Mouse (Mus musculus): ENCODE measurements around the gene Slc35f6. TPM values are rescaled to one million over a fixed set of nuclear protein-coding genes. Genes with fewer than 3 reads are reported as not detected.
A peak's percentile ranks its signal among the peaks of the same experiment; 100 is the strongest.

Gene Slc35f6
- polyA plus RNA-seq (2016; fragmentation: Nextera tagmentation; extraction: Ambion mirVana) = 24.4 and 24.7 TPM in 2 replicates

DNA sequence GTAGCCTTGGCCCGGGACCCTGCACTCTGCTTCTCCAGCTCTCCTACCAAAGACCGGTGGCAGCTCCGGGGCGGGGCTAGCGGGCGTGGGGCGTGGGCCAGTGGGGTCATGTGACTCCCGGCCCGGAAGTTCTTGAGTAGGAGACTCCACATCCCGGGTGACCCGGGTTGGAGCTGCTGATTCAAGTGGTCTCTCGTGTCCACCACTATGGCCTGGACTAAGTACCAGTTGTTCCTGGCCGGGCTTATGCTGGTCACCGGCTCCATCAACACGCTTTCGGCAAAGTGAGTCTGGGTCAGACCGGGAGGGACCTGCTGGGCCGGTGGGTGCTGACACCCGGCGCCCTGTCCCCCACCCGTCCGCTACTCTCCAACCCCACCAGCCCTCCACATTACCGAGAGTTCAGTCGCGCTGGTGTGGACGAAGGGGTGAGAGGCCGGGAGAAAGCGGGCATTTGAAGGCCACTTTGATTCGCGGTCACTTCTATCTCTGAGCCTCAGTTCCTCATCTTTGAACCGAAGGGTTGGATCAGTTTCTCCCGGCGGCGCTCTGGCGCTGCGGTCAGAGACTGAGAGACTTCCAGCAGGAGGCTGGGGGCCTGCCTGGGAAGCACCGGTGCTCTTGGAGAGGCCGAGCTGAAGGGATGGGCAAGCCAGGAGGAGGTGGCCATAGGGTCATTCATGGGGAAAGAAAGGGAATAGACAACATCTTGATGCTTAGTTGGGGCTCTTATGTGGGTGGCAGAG lies at the start of gene Slc35f6:
TSS of gene Slc35f6 (plus strand) at position 119 of the 746 bp plus-strand sequence.
- Histone ChIP-seq H3K27me3 (no peaks in the 10 kb centered on the region), H3K4me1 (peaks cover 16% of the 10 kb centered on the region), H3K4me2 (replicated peaks) (peak within 1 kb of the TSS; percentile 91), H3K27ac (peak within 1 kb of the TSS; percentile 57; the same call in 1 of the 2 replicates), H3K9ac (peak within 1 kb of the TSS; percentile 67), H3K4me3 (peak within 1 kb of the TSS; percentile 79), H3K9me3 (no peaks in the 10 kb centered on the region), H3K36me3 (peaks cover 7% of the 10 kb centered on the region; the same call in 1 of the 2 replicates)
- WGBS = 2% methylated on average over 38 of the region's 38 CpGs
- peak; percentile 86 for ATAC-seq (ENCODE audit: insufficient number of reproducible peaks, insufficient read depth, low FRiP score, low TSS enrichment)

DNA sequence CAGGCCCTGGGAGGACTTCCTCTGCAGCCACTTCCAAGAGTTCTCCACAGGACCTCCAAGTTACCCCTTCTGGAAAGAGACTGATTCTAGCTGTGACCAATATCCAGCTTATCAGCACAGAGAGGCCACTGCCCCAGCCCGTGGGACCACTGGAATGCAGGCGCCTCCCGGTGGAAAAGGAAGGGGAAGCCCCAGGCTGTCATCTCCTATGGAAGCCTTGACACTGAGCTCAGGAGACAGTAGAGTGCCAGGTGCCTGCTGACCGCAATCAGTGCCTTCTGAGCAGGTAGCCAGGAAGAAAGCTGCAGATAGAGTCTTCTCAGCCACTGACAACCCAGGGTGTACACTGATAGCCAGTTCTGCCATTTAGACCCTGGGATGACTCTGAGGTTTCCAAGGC lies 46.3 kb upstream of the Slc35f6 start:
- Histone ChIP-seq H3K4me2 (replicated peaks) (no peak overlapping the region), H3K27ac (no peak overlapping the region), H3K36me3 (no peaks in the 10 kb centered on the region), H3K9ac (no peak overlapping the region), H3K27me3 (0 out of 2 replicates have a peak, but pooled peaks cover 4% of the 10 kb centered on the region), H3K4me3 (no peak overlapping the region), H3K9me3 (no peaks in the 10 kb centered on the region), H3K4me1 (no peaks in the 10 kb centered on the region)
- WGBS = 30% methylated on average over 4 of the region's 4 CpGs
- no peak for ATAC-seq (ENCODE audit: insufficient number of reproducible peaks, insufficient read depth, low FRiP score, low TSS enrichment)

DNA sequence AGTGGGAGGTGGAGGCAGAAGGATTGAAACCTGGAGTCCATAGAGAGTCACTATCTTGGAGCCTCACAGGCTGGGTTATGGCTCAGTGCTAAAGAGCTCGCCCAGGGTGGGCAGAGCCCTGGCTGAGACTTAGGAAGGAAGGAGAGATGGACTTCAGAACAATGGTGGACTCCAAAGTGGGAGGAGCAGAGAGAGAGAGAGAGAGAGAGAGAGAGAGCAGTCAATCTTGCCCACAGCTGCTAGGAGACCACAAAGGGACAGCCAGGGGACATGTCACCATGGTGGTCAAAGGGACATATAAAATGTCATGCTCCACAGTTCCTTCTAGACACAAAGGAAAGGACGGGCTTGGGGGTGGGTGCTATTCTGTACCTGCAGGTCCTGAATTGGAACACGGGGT lies 44.5 kb upstream of the Slc35f6 start:
- Histone ChIP-seq H3K4me2 (replicated peaks) (no peak overlapping the region), H3K4me3 (no peak overlapping the region), H3K27me3 (0 out of 2 replicates have a peak, but pooled peaks cover 4% of the 10 kb centered on the region), H3K9me3 (no peaks in the 10 kb centered on the region), H3K9ac (no peak overlapping the region), H3K36me3 (no peaks in the 10 kb centered on the region), H3K27ac (no peak overlapping the region), H3K4me1 (no peaks in the 10 kb centered on the region)
- ATAC-seq (ENCODE audit: insufficient number of reproducible peaks, insufficient read depth, low FRiP score, low TSS enrichment) = no peak
- 75% methylated on average over 3 of the region's 3 CpGs for WGBS

DNA sequence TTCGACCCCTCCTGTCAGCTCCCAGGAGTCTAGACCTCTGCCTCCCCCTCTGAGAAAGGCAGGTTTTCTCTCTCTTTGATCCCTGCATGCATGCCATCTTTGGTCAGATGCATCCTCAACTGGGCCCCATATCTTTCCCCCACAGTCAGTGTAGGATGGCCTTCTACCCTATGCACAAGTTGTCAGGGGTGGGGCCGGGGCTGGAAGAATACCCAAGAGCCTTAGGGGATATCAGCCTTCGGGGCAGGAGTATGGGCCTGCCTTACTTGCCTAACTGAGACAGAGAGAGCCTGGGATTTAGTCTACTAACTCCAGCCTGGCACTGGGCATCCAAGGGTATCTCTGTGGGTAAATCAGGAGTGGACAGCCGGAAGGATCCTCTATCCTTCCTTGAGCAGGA lies 43.8 kb upstream of the Slc35f6 start:
- no peak for ATAC-seq (ENCODE audit: insufficient number of reproducible peaks, insufficient read depth, low FRiP score, low TSS enrichment)
- no peaks in the 10 kb centered on the region for H3K36me3 ChIP-seq
- WGBS = 70% methylated on average over 4 of the region's 4 CpGs

DNA sequence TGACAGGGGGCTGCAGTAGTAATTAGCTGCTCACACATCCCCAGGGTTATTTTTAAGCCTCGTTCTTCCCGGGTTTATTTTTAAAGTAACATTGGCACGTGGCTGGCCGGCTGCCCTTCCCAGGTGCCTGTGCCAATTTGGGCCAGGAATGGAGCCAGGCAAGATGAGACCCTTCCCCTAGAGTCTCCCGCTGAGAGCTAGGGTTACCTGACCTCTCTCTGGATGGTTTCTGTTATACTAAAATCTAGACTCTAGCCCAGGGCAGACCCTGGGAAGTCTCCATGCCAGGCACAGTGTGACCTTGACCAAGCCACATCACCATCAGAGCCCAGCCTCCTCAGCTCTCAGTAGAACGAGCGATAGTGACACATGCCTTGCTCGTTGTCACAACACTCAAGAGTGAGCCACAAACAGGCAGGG lies 43.0 kb upstream of the Slc35f6 start:
- WGBS = 65% methylated on average over 8 of the region's 8 CpGs
- Histone ChIP-seq H3K27me3 (0 out of 2 replicates have a peak, but pooled peaks cover 4% of the 10 kb centered on the region), H3K9ac (no peak overlapping the region), H3K4me1 (no peaks in the 10 kb centered on the region), H3K9me3 (no peaks in the 10 kb centered on the region), H3K4me2 (replicated peaks) (no peak overlapping the region), H3K4me3 (no peak overlapping the region), H3K27ac (no peak overlapping the region), H3K36me3 (no peaks in the 10 kb centered on the region)
- no peak for ATAC-seq (ENCODE audit: insufficient number of reproducible peaks, insufficient read depth, low FRiP score, low TSS enrichment)

More for the DNA sequence above, 43.8 kb upstream of the Slc35f6 start:
- Histone ChIP-seq H3K27me3 (0 out of 2 replicates have a peak, but pooled peaks cover 4% of the 10 kb centered on the region), H3K4me2 (replicated peaks) (no peak overlapping the region), H3K4me3 (no peak overlapping the region), H3K27ac (no peak overlapping the region), H3K4me1 (no peaks in the 10 kb centered on the region), H3K9ac (no peak overlapping the region), H3K9me3 (no peaks in the 10 kb centered on the region)

DNA sequence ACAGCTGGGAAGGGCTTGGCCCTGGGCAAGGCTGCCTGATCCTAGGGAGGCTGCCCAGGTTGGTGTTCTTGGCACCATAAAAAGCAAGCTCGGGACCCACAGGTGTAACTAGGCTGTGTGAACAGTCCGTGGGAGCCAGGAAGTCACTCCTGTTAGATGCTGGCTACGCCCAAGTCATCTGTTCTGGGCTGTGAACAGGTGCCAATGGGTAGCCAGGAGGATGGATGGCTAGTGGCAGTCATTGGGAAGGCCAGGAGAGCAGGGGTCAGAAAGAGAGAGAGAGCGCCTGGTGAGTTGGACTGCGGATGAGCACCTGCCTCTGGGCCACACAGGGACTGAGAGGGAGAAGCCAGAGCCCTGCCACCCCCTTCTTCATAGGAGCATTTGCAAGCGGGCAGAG lies 42.1 kb upstream of the Slc35f6 start:
- WGBS = 79% methylated on average over 6 of the region's 6 CpGs
- no peak overlapping the region for H3K4me2 ChIP-seq (replicated peaks)
- H3K9me3 ChIP-seq = no peaks in the 10 kb centered on the region
- no peak overlapping the region for H3K27ac ChIP-seq
- no peaks in the 10 kb centered on the region for H3K4me1 ChIP-seq
- H3K36me3 ChIP-seq = no peaks in the 10 kb centered on the region
- no peak for ATAC-seq (ENCODE audit: insufficient number of reproducible peaks, insufficient read depth, low FRiP score, low TSS enrichment)
- no peak overlapping the region for H3K9ac ChIP-seq
- no peak overlapping the region for H3K4me3 ChIP-seq
- 0 out of 2 replicates have a peak, but pooled peaks cover 4% of the 10 kb centered on the region for H3K27me3 ChIP-seq

DNA sequence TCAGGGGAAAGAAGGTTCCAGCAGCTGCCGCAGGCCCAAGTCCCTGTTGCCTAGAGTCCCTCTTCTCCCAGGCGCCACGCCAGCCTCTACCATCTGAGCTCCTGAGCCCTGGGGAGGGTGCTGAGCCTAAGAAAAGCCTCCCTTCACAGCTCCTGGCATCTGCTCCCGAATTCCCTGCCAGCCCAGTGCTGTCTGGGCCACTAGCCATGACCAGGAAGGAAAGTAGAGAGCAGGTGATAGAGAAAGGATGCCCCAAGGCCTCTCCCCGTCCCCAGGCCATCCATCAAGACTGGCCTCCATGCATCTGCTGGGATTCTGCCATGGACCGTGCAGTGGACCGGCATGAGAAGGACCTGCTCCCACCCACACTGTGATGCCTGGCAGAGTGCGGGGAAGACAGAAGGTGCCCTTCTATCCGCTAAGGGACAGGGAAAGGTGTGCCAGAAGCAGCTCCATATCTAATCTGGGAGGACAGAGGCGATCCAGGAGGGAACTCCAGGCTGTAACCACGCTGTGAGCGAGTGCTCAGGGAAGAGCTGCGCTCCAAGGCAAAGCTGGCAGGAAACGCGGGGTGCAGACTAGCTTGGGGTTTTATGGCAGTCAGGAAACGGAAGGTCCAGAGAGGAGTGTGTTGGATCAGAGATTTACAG lies 41.2 kb upstream of the Slc35f6 start:
- Histone ChIP-seq H3K27me3 (no peaks in the 10 kb centered on the region), H3K9ac (no peak overlapping the region), H3K4me3 (no peak overlapping the region), H3K36me3 (no peaks in the 10 kb centered on the region), H3K27ac (no peak overlapping the region), H3K4me2 (replicated peaks) (no peak overlapping the region), H3K4me1 (no peaks in the 10 kb centered on the region), H3K9me3 (no peaks in the 10 kb centered on the region)
- no peak for ATAC-seq (ENCODE audit: insufficient number of reproducible peaks, insufficient read depth, low FRiP score, low TSS enrichment)
- 74% methylated on average over 16 of the region's 16 CpGs for WGBS

DNA sequence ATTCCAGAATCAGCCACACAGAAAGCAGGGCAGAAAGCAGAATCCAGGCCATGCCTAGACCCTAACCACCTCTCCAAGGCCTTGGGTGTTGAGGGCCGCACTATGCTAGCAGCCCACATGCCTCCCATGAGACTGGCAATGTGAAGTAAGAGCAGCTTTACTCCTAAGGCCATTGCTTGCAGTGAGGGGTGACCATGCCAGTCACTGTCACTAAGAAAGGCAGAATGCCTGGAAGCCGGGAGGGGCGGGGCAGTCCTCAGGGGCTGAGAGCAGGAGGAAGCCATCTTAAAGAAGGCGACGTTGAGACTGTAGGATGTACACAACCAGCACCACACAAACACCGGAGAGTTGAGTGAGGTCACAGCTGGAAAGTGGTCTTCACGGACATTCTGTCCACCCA lies 38.6 kb upstream of the Slc35f6 start:
- ATAC-seq (ENCODE audit: insufficient number of reproducible peaks, insufficient read depth, low FRiP score, low TSS enrichment) = no peak
- Histone ChIP-seq H3K27ac (no peak overlapping the region), H3K27me3 (no peaks in the 10 kb centered on the region), H3K36me3 (no peaks in the 10 kb centered on the region), H3K9ac (no peak overlapping the region), H3K9me3 (no peaks in the 10 kb centered on the region), H3K4me2 (replicated peaks) (no peak overlapping the region), H3K4me1 (peaks cover under 1% of the 10 kb centered on the region; the same call in 1 of the 2 replicates), H3K4me3 (no peak overlapping the region)
- 88% methylated on average over 7 of the region's 7 CpGs for WGBS

DNA sequence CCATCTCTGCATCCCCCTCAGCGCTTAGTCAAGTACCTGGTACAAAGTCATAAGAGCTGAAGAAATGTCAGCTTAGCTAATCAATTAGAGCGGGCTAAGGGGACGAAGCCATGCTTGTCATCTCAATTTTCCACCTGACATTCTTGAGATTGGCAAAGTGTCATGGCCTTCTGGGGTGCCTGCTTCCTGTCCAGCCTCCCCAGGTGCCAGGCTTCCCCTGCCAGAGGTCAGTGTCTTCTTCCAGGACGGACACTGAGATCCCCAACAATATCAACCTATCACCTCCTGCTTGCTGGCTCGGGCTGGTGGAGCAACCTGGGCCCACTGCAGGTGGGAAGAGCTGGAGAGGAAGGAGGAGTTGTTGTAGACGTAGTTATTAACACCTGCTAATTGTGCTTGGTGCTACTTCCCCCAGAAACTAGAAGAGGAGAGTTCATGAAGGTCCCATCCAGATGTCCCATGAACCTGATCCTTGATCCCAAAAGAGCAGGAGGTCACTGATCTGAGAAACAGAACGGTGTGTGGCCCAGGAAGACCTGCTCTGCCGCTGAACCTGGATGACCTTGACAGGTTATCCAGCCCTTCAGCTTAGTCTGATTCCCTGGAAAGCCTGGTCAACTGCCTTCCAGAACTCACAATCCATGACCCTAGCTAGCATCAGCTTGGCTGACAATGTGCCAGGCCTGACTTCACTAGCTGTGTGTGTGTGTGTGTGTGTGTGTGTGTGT lies 37.7 kb upstream of the Slc35f6 start:
- no peaks in the 10 kb centered on the region for H3K9me3 ChIP-seq
- H3K4me1 ChIP-seq = peaks cover 5% of the 10 kb centered on the region; the same call in 1 of the 2 replicates
- no peak for ATAC-seq (ENCODE audit: insufficient number of reproducible peaks, insufficient read depth, low FRiP score, low TSS enrichment)
- no peak overlapping the region for H3K27ac ChIP-seq
- WGBS = 76% methylated on average over 8 of the region's 8 CpGs
- H3K27me3 ChIP-seq = 0 out of 2 replicates have a peak, but pooled peaks cover 2% of the 10 kb centered on the region
- no peak overlapping the region for H3K4me2 ChIP-seq (replicated peaks)
- no peak overlapping the region for H3K9ac ChIP-seq
- H3K36me3 ChIP-seq = no peaks in the 10 kb centered on the region
- no peak overlapping the region for H3K4me3 ChIP-seq

DNA sequence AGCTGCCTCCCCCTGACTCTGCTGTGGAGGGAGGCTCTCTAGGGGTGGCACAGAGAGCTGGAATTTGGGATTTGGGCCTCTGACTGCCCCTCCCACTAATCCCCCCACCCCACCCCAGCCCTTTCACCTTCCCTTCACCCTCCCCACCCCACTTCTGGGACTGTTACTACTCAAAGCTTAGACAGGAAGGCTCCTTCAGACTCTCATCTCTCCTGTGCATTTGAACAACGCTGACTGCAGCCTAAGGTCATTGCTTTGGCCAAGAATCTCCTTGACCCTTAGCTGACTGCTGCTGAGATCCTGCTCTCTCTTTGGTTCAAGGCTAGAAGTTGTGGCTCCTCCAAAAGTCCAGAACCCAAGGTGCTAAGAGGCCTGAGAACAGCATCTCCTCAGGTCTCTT lies 36.6 kb upstream of the Slc35f6 start:
- Histone ChIP-seq H3K4me1 (peaks cover 10% of the 10 kb centered on the region; the same call in 1 of the 2 replicates), H3K27ac (no peak overlapping the region), H3K27me3 (peaks cover 6% of the 10 kb centered on the region; the same call in 1 of the 2 replicates), H3K4me2 (replicated peaks) (no peak overlapping the region), H3K4me3 (no peak overlapping the region), H3K9me3 (no peaks in the 10 kb centered on the region), H3K9ac (no peak overlapping the region), H3K36me3 (no peaks in the 10 kb centered on the region)
- 61% methylated on average over 1 of the region's 1 CpGs for WGBS
- ATAC-seq (ENCODE audit: insufficient number of reproducible peaks, insufficient read depth, low FRiP score, low TSS enrichment) = no peak

DNA sequence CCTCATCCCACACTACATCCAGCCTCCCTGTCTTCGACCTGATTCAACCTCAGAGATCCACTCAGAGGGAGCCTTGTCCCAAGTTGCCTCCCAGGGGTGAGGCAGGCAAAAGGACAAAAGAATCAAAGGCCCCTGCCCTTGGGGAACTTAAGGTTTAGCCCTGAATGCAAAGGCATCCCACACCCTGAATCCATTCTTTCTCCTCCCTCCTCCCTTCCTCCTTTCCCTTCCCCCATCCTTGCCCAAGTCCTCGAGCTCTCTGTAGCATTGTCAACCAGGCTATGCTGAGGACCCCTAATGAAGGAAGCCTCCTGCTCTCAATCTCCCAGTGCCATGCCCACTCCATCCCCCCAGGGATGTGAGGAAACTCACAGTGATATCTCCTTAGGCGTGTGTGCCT lies 36.0 kb upstream of the Slc35f6 start:
- H3K9ac ChIP-seq = no peak overlapping the region
- H3K27ac ChIP-seq = no peak overlapping the region
- H3K36me3 ChIP-seq = no peaks in the 10 kb centered on the region
- no peaks in the 10 kb centered on the region for H3K9me3 ChIP-seq
- H3K27me3 ChIP-seq = peaks cover 7% of the 10 kb centered on the region; the same call in 1 of the 2 replicates
- peaks cover 10% of the 10 kb centered on the region; the same call in 1 of the 2 replicates for H3K4me1 ChIP-seq
- 23% methylated on average over 3 of the region's 3 CpGs for WGBS
- no peak overlapping the region for H3K4me3 ChIP-seq
- no peak for ATAC-seq (ENCODE audit: insufficient number of reproducible peaks, insufficient read depth, low FRiP score, low TSS enrichment)
- no peak overlapping the region for H3K4me2 ChIP-seq (replicated peaks)
